Mouse (Mus musculus) erythroblast, embryonic 14.5 days (primary cell): Measurements from ENCODE around the gene Akt1s1. TPM values are rescaled to one million over a fixed set of nuclear protein-coding genes. Genes with fewer than 3 reads are reported as not detected.

Experiments used
- H3K27me3 ChIP-seq: 2 replicates; pipeline ENCODE4 v1.6.1; 2012; ENCODE audit warnings: inconsistent platforms; ENCODE audit not compliant: control insufficient read depth
- H3K36me3 ChIP-seq: 2 replicates; pipeline ENCODE4 v1.6.1; 2012; ENCODE audit warnings: mild to moderate bottlenecking, inconsistent platforms; ENCODE audit not compliant: control insufficient read depth
- H3K4me1 ChIP-seq: 2 replicates; pipeline ENCODE4 v1.6.1; 2012; ENCODE audit warnings: inconsistent platforms; ENCODE audit not compliant: control insufficient read depth
- H3K4me3 ChIP-seq: replicated peaks from 2 replicates; pipeline ENCODE3; 2012; ENCODE audit warnings: moderate library complexity, mild to moderate bottlenecking, inconsistent platforms
- H3K9me3 ChIP-seq: 2 replicates; pipeline ENCODE4 v1.6.1; 2012; ENCODE audit warnings: low read length, inconsistent platforms, mixed read lengths; ENCODE audit not compliant: control insufficient read depth
- GATA1 ChIP-seq: IDR thresholded peaks from 2 replicates; pipeline ENCODE4 v1.6.1; 2012; ENCODE audit warnings: low read length, inconsistent platforms, mixed read lengths
- TAL1 ChIP-seq: IDR thresholded peaks from 3 replicates; pipeline ENCODE4 v1.6.1; 2012; ENCODE audit warnings: low read length, inconsistent platforms, mixed read lengths
- polyA plus RNA-seq: library from polyadenylated mRNA; stranded (reverse); fragments of >175 nt; gene quantifications from 2 replicates; pipeline ENCODE4 v1.2.3, GENCODE M21; 2012

The Akt1s1 gene
- polyA plus RNA-seq, 1 experiment: 33.5 TPM

- TF ChIP-seq TAL1: no peak
- no peak for TF ChIP-seq GATA1
- Histone ChIP-seq H3K36me3 (peaks cover 54% of the 10 kb centered on the region), H3K9me3 (no peaks in the 10 kb centered on the region), H3K4me3 (peak overlapping the region; percentile 73), H3K27me3 (no peaks in the 10 kb centered on the region), H3K4me1 (peaks cover 97% of the 10 kb centered on the region)
Observed at GRCm38 (mm10) chr7:44856265-44856916, 7.6 kb downstream of the Akt1s1 start.

- H3K36me3 ChIP-seq: peaks cover 54% of the 10 kb centered on the region
Observed at GRCm38 (mm10) chr7:44857042-44857552, 8.3 kb downstream of the Akt1s1 start, which contains the start of gene Pnkp. Gene Pnkp (plus strand): TSS chr7:44857139.

GRCm38 (mm10) chr7:44857905-44858304, 9.1 kb downstream of the Akt1s1 start:
- Histone ChIP-seq H3K27me3 (no peaks in the 10 kb centered on the region), H3K9me3 (no peaks in the 10 kb centered on the region), H3K4me1 (peaks cover 83% of the 10 kb centered on the region), H3K4me3 (peak overlapping the region; percentile 73), H3K36me3 (peaks cover 54% of the 10 kb centered on the region)
- no peak for TF ChIP-seq TAL1
- TF ChIP-seq GATA1: no peak

More at GRCm38 (mm10) chr7:44857042-44857552, 8.3 kb downstream of the Akt1s1 start, which contains the start of gene Pnkp:
- Histone ChIP-seq H3K4me1 (peaks cover 91% of the 10 kb centered on the region), H3K4me3 (peak within 1 kb of the TSS; percentile 73), H3K27me3 (no peaks in the 10 kb centered on the region), H3K9me3 (no peaks in the 10 kb centered on the region)
- TF ChIP-seq GATA1: no peak
- TF ChIP-seq TAL1: no peak

- no peak overlapping the region for H3K4me3 ChIP-seq
- H3K4me1 ChIP-seq: peaks cover 73% of the 10 kb centered on the region
- H3K27me3 ChIP-seq: no peaks in the 10 kb centered on the region
- TF ChIP-seq TAL1 (no peak), GATA1 (no peak)
- H3K9me3 ChIP-seq: no peaks in the 10 kb centered on the region
- peaks cover 64% of the 10 kb centered on the region for H3K36me3 ChIP-seq
Observed at GRCm38 (mm10) chr7:44859896-44860295, 11.1 kb downstream of the Akt1s1 start.

- H3K4me3 ChIP-seq: no peak overlapping the region
- peaks cover 73% of the 10 kb centered on the region for H3K36me3 ChIP-seq
Observed at GRCm38 (mm10) chr7:44860576-44861428, 12.0 kb downstream of the Akt1s1 start.

DNA sequence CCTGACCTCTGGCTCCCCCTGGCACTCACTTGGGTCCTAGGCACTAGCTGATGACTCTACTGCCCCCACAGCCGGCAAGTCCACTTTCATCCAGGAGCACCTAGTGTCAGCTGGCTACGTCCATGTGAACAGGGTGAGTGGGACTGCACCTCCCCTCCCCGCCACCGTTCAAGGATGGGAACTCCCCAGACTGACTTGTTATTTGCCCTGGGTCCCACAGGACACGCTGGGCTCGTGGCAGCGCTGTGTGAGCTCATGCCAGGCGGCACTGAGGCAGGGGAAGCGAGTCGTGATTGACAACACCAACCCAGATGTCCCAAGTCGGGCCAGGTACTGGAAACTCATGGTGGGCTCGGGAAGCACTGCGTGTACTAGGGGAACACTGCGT, 12.6 kb downstream of the Akt1s1 start:
- Histone ChIP-seq H3K4me1 (peaks cover 72% of the 10 kb centered on the region), H3K9me3 (no peaks in the 10 kb centered on the region), H3K36me3 (peaks cover 76% of the 10 kb centered on the region), H3K27me3 (no peaks in the 10 kb centered on the region), H3K4me3 (no peak overlapping the region)
- TF ChIP-seq GATA1: no peak
- TF ChIP-seq TAL1: no peak

More at GRCm38 (mm10) chr7:44860576-44861428, 12.0 kb downstream of the Akt1s1 start:
- TF ChIP-seq GATA1: no peak
- no peak for TF ChIP-seq TAL1
- no peaks in the 10 kb centered on the region for H3K27me3 ChIP-seq
- H3K4me1 ChIP-seq: peaks cover 73% of the 10 kb centered on the region
- H3K9me3 ChIP-seq: no peaks in the 10 kb centered on the region

GRCm38 (mm10) chr7:44862434-44862833, 13.6 kb downstream of the Akt1s1 start:
- Histone ChIP-seq H3K9me3 (no peaks in the 10 kb centered on the region), H3K36me3 (peaks cover 78% of the 10 kb centered on the region), H3K4me1 (peaks cover 72% of the 10 kb centered on the region), H3K27me3 (no peaks in the 10 kb centered on the region), H3K4me3 (no peak overlapping the region)
- TF ChIP-seq GATA1 (no peak), TAL1 (no peak)

DNA sequence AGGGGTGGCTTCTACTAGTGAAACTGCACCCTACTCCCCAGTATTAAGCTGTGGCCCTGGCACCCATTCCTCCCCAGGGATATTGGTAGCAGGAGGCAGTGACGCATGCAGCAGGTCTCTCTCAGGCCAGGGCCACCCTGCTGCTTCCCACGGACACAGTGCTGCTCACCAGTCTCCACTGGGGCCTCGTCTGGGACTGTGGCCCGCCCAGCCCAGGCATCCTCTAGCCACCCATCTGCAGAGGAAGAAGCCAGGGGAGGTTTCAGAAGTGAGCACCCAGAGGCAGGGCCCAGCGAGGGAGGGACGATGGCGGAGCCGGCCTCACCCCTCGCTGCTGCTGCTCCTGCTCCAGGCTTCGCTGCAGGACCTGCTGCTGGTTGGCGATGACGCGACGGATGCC, 14.4 kb downstream of the Akt1s1 start:
- TF ChIP-seq TAL1: no peak
- no peak for TF ChIP-seq GATA1
- H3K27me3 ChIP-seq: no peaks in the 10 kb centered on the region
- H3K36me3 ChIP-seq: peaks cover 78% of the 10 kb centered on the region
- peaks cover 72% of the 10 kb centered on the region for H3K4me1 ChIP-seq
- H3K9me3 ChIP-seq: no peaks in the 10 kb centered on the region
- no peak overlapping the region for H3K4me3 ChIP-seq

DNA sequence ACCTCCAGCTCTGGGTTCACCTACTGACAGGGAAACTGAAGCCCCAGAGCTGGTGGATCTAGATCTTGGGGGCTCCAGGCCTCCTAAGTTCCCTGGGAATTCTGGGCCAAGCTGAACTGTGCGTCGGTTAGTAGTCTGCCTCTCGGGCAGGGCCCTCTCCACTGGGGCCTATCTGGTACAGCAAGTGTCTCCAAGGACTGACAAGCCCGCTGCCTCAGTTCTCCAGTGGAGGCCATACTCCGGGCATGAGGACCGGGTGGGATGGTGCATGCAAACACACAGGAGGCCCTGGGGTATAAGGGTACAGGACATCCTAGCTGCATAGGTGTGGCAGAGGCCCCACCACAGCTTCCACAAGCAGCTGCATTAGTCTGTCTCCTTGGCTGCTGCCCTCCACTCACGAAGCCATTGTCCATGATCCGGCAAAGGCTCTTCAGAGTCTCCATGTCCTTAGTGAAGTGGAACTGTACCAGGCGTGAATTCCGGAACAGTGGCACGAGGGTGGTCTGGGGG, 15.2 kb downstream of the Akt1s1 start:
- Histone ChIP-seq H3K4me1 (peaks cover 74% of the 10 kb centered on the region), H3K9me3 (no peaks in the 10 kb centered on the region), H3K4me3 (no peak overlapping the region), H3K36me3 (peaks cover 73% of the 10 kb centered on the region), H3K27me3 (peaks cover 3% of the 10 kb centered on the region; the same call in 1 of the 2 replicates)
- no peak for TF ChIP-seq GATA1
- TF ChIP-seq TAL1: no peak
